Mouse (Mus musculus) monocyte, adult 2 months (primary cell): ENCODE measurements around the gene Dtl.

Experiments used
- DNase-seq, 2 experiments: peaks; one replicate each; pipeline ENCODE4 v3.0.0; 2022; ENCODE audit warnings: low spot score in 2 of 2, low read depth in 1 of 2

Gene Dtl

DNA sequence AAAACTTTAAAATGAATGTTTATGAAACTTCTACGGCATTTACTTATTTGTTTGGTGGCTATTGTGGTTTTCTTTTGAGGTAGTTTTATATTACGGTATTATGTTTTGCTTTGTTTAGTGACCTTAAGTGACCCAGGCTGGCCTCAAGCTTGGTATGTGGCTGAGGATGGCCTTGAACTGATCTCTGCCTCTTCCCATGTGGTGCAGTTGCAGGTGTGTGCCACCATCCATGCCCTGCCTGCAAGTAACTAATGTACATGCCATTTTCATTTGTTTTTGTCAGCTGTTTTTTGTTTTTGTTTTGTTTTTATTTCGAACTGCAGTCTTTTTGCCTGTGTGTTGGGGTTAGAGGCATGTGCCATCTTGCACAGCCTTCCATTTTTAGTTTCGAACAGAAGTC, 6.3 kb upstream of the Dtl start:
- DNase-seq: no peak

DNA sequence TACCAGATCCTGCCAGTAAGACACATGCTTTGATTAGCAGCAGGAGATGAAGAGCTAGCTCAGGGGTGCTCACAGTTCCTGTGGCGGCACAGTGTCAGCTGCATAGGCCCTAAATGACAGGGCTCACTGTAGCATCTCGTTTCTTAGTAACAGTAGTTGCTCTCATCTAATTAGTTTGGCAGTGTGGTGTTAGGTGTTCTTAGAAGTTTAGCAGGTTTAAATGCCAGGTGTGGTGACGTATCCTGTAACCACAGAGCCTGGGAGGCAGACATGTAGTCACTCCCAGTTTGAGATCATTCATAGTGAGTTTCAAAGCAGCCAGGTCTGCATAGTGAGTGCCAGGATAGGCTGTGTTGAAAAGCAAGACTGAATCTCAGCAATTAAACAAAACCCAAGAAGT, 4.2 kb upstream of the Dtl start:
- no peak for DNase-seq

- DNase-seq: no peak
These were observed 380 bp downstream of the Dtl start for GRCm38 (mm10) chr1:191574871-191575457.

DNA sequence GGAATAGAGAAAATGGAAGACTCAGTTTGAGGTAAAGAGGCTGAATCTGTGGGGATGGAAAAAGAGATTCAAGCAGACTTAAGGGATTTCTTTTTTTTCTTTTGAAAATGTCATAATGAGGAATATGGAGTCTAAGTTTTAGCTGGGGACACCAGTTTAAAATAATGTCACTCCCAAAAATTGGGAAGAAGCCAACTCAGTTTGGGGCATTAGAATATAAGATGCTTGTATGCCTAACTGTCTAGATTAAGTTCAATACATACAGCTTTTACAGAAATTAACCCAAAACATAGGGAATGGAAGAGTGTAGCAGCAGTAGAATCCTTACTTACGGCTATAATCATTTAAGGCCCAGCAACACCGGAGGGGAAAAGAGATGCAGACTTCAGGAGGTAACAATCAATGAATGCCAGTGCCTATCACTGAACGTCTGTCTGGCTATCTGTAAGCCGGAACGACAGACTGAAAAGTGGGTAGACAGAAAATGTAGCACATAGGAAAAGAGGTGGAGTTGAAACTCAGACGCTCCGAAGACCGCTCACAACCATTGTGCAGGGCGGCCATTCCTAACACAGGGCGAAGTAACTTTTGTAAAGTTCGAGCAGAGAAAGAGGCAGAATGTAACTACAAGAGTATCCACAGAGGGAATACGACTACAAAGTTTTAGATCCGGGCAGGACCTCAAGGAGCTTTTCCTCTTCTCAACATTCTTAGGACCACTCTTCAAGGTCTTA, 1.3 kb downstream of the Dtl start:
- no peak for DNase-seq

- DNase-seq: no peak
These were observed 4.9 kb downstream of the Dtl start for GRCm38 (mm10) chr1:191570415-191570814.

DNA sequence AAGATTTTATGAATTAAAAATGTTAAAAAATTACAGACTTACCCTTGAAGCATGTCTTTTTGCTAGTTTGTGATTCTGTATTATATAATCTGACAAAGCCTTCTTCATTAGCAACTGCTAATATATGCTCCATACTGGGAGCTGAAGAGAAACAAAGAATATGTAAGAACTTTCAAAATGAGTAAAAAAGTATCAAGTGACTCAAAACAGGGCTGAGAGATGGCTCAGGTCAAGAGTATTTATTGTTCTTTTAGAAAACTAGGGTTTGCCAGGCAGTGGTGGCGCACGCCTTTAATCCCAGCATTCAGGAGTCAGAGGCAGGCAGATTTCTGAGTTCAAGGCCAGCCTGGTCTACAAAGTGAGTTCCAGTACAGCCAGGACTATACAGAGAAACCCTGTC, 5.7 kb downstream of the Dtl start:
- DNase-seq: no peak

DNA sequence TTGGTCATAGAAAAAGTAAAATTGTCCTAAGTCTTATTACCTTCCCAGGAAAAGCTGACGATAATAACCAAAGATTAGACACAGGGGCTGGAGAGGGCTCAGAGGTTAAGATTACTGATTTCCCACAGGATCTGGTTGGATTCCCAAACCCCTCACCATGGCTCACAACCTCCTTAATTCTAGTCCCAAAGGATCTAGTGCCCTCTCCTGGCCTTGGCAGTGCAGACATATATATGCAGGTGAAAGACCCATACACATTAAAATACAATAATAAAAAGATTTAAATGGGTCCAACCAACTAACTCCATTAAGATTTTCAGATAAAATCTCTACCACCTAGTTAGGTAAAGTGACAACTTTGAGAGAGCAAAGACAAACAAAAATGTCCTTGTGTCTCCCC, 7.5 kb downstream of the Dtl start:
- DNase-seq: no peak

DNA sequence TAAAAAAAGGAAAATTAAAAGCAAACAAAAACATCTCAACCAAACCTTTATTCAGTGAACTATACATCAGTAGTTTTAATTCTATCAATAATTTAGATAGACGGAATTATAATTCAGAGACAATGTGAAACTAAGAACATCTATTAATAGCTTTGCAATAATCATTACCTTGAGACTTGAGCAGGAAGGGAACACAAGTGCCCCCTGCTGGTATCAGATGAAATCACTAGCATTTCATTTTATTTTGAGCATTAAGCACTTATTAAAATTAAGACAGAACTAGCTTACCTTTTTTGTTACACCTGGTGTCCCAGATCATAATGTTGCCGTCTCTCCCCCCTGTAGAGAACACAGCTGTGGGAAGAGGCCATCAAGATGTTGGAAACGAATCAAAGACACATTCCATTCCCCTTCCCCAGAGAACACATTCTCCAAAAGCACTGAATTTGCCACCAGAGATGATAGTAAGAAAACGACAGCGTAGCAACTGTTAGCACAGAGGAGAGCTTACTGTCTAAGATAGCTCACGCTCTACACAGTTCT, 12.4 kb downstream of the Dtl start:
- DNase-seq: no peak

GRCm38 (mm10) chr1:191559779-191560178, 15.6 kb downstream of the Dtl start:
- DNase-seq: no peak

DNA sequence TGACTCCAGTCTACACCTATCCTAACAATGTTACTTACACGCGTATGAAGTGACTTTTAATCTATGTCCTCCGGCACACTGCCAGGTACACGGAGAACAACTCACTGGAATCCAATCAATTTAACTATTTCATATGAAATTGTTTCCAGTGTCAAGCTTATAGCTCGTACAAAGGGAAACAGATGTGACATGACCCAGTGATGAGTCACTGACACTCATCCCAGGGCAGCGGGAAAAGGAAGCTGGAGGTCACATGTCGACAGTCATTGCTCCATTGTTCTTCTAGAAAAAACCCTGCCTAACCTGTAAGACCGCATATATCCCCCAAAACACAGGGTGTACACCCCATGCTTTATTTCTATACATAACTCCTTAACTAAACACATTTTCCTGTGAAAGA, 18.2 kb downstream of the Dtl start:
- no peak for DNase-seq

- DNase-seq: no peak
These were observed 24.6 kb downstream of the Dtl start for GRCm38 (mm10) chr1:191550786-191551185.

GRCm38 (mm10) chr1:191543747-191544146, 31.6 kb downstream of the Dtl start:
- no peak for DNase-seq

GRCm38 (mm10) chr1:191541619-191542018, 33.7 kb downstream of the Dtl start:
- DNase-seq: no peak

- no peak for DNase-seq
These were observed 34.3 kb downstream of the Dtl start for GRCm38 (mm10) chr1:191541014-191541413.

DNA sequence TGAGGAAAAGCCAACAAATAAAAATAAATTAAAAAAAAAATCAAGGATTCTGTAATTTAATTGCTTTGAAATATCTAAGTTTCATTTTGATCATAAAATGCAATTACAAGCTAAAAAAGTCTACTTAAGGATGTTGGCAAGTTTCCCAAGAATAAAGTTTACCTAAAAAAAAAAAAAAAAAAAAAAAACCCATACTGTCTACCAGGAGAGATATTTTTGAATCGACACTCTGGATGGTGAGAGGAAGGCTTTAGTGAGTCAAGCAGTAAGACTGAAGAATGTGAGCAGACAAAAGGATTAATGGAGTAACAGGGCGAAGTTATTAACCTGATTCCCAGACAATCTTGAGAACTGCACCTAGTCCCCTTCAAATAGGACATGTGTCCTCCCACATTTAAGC, 35.0 kb downstream of the Dtl start:
- no peak for DNase-seq

GRCm38 (mm10) chr1:191534896-191535295, 40.4 kb downstream of the Dtl start:
- no peak for DNase-seq

DNA sequence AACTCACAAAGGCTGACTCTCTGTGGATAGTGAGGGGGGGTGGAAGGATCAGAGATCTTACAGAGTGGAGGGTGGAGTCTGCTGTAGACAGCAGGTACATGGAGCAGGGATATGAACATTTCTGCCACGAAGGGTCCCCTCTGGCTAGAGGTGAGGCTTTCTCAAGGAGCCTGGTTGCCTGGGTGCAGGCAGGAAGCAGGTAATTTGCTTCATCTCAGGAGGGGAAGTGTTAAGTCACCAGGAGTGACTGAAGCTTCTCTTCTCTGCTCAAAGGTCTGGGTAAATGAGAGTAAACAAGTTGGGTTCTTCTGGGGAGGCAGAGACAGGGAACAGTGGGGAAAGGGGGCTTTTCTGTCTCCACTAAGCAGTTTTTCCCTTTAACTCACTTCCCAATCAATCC, 44.3 kb downstream of the Dtl start:
- DNase-seq: no peak

GRCm38 (mm10) chr1:191529406-191529805, 45.9 kb downstream of the Dtl start:
- DNase-seq: no peak

- no peak for DNase-seq
These were observed 47.3 kb downstream of the Dtl start for GRCm38 (mm10) chr1:191527921-191528612.

DNA sequence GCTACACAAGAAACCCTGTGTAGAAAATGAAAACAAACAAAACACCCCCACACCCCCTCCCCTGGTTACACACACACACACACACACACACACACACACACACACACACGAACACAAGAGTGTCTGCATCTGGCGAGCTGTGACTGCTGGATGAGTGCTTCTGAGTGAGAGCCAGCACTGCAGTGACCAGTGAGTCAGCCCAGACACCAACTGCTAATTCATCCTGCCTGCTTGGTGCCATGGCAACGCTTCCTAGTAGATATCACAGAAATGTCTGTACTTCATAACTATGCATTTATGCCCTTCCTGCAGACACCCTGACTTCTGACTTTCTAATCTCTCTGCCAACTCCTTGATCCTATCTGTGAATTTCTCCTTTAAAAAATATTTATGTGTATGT, 48.3 kb downstream of the Dtl start:
- DNase-seq: no peak

DNA sequence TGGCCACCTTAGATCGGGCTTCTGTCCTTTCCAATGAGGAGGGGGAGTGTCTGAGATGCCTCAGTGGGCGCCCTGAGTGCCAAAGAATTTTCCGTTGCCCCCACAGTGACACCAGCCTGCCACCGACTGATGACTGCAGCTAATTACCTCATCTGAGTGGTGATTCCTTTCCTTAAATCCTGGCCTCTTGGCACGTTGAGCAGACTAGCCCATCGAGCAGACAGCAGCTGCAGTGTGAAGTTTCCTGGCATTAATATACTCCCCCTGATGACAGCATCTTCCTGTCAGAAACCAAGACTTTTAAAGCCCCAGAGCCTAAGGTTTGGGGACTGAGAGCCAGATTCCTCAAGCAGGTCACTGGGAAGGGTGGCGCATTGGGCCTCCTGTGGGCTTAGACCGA, 53.9 kb downstream of the Dtl start:
- no peak for DNase-seq

DNA sequence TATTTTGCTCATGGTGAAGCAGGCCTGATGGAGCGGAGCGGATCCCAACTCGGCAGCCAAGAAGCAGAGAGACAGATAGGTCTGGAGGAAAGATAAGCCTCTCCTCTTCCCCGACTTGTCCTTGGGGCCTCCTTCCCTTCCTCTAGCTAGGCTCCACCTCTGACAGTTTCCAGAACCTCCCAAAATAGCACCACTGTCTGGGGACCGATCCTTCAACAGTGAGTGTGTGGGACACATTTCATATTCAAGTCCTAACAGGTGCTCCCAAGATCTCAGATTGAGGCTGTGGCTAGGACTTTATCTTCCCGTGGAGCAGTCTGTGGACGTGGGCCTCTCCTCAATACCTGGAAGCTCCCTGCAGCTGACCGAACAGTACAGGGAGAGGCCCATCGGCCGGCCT, 54.7 kb downstream of the Dtl start:
- no peak for DNase-seq
